Comparison of ENCODE assay signal across 29 mouse cellular contexts in genomic region chr4:140066011-140066410, GRCm38 (mm10).
DNase-seq lines count a peak whose midpoint lies in the region; ATAC-seq and TF ChIP-seq lines count a peak whose summit lies in the region.
"Had no signal": no experiment of that assay in that cellular context is flagged by ENCODE, and none has a peak within 500 bp of the region (broad histone marks: within the 10 kb centered on the region; RNA-seq: fewer than 3 reads in every experiment).

No protein-coding gene starts in this region.

- H3K36me3 ChIP-seq in testis, adult 2 months (ENCODE audit: control insufficient read depth, insufficient read depth, low read length), result no peaks in the 10 kb centered on the region
- no peaks in the 10 kb centered on the region for H3K36me3 ChIP-seq in liver, embryonic 16.5 days (ENCODE audit: control insufficient read depth, insufficient read depth)
- H3K36me3 ChIP-seq in midbrain, embryonic 14.5 days (ENCODE audit: control insufficient read depth, insufficient read depth, low read length), result 0 out of 2 replicates have a peak, but pooled peaks cover 3% of the 10 kb centered on the region
- H3K36me3 ChIP-seq: heart, embryonic 10.5 days; heart, embryonic 15.5 days; kidney, embryonic 15.5 days; limb, embryonic 12.5 days; lung, embryonic 15.5 days; midbrain, embryonic 12.5 days; stomach, embryonic 15.5 days had no signal

- no peak overlapping the region for H3K9ac ChIP-seq in liver, embryonic 16.5 days (ENCODE audit: low read depth, low read length)
- H3K9ac ChIP-seq in midbrain, embryonic 14.5 days (replicated peaks; ENCODE audit: low read length), result no peak overlapping the region
- H3K9ac ChIP-seq: heart, embryonic 15.5 days; kidney, embryonic 15.5 days; limb, embryonic 12.5 days; liver, embryonic 14.5 days; lung, embryonic 15.5 days; midbrain, embryonic 12.5 days; stomach, embryonic 15.5 days had no signal

- 70% methylated on average over 12 of the region's 12 CpGs for WGBS in liver, embryonic 16.5 days (ENCODE audit: insufficient replicate concordance)
- WGBS in midbrain, embryonic 14.5 days, result 86% methylated on average over 12 of the region's 12 CpGs

- peak; percentile 9; the same call in 1 of the 2 replicates for ATAC-seq in liver, embryonic 16.5 days (ENCODE audit: low read depth)
- ATAC-seq in midbrain, embryonic 14.5 days (ENCODE audit: low FRiP score, low TSS enrichment), result no peak
- ATAC-seq: forebrain, embryonic 14.5 days; hindbrain, embryonic 16.5 days had no signal

- no peak for TF ChIP-seq POLR2A in testis, adult 2 months (IDR thresholded peaks at IDR 0.05; ENCODE audit: control insufficient read depth, low read depth, low read length)

- peaks cover 2% of the 10 kb centered on the region for H3K9me3 ChIP-seq in liver, embryonic 16.5 days (replicated peaks; ENCODE audit: control insufficient read depth, low read length)
- no peaks in the 10 kb centered on the region for H3K9me3 ChIP-seq in midbrain, embryonic 14.5 days (ENCODE audit: control insufficient read depth, low read length)
- H3K9me3 ChIP-seq: heart, embryonic 15.5 days; lung, embryonic 15.5 days; midbrain, embryonic 12.5 days; stomach, embryonic 15.5 days had no signal

- no peak for TF ChIP-seq CTCF in testis, adult 2 months (IDR thresholded peaks at IDR 0.05; ENCODE audit: control insufficient read depth, insufficient read depth, insufficient replicate concordance, low read depth, low read length)

- peak overlapping the region; percentile 85 for H3K4me3 ChIP-seq in testis, adult 2 months (ENCODE audit: control insufficient read depth, low read depth, low read length)
- H3K4me3 ChIP-seq in liver, embryonic 16.5 days (ENCODE audit: low read depth, low read length), result no peak overlapping the region
- H3K4me3 ChIP-seq in midbrain, embryonic 14.5 days (replicated peaks; ENCODE audit: low read depth, low read length), result no peak overlapping the region
- H3K4me3 ChIP-seq: heart, embryonic 10.5 days; heart, embryonic 15.5 days; kidney, embryonic 15.5 days; layer of hippocampus, adult 2 months; left cerebral cortex, adult 2 months; limb, embryonic 12.5 days; lung, embryonic 15.5 days; megakaryocyte, embryonic 14.5 days; midbrain, embryonic 12.5 days; stomach, embryonic 15.5 days had no signal

- peak; percentile 9 for DNase-seq in gastrocnemius, adult 18-20 months (ENCODE audit: low spot score)
- DNase-seq in gastrocnemius, postnatal 36 days, result no peak
- DNase-seq in testis, postnatal 14 days (ENCODE audit: low spot score), result no peak
- DNase-seq in midbrain, embryonic 14.5 days, result no peak
- no peak for DNase-seq in spleen, postnatal 14 days (ENCODE audit: low spot score in 2 of 2)
- DNase-seq: cerebellum, adult 8-10 months; cerebellum, postnatal 25 days; gastrocnemius, postnatal 10 days; heart, adult 11 months; kidney, adult 18-20 months; kidney, postnatal 36 days; lung, postnatal 4 days; thymus, adult 2 months; thymus, postnatal 36 days had no signal

- H3K27me3 ChIP-seq in testis, adult 2 months (ENCODE audit: control insufficient read depth, insufficient read depth, low read length), result no peaks in the 10 kb centered on the region
- no peaks in the 10 kb centered on the region for H3K27me3 ChIP-seq in liver, embryonic 16.5 days (ENCODE audit: control insufficient read depth, insufficient read depth, low read depth, low read length)
- H3K27me3 ChIP-seq in midbrain, embryonic 14.5 days (ENCODE audit: control insufficient read depth, insufficient read depth, low read length), result no peaks in the 10 kb centered on the region
- H3K27me3 ChIP-seq: midbrain, embryonic 12.5 days; stomach, embryonic 15.5 days had no signal

- intact Hi-C loops in gastrocnemius, postnatal 36 days (cut with DNase I), result no loop called here

- peak overlapping the region; percentile 93 for H3K27ac ChIP-seq in testis, adult 2 months (ENCODE audit: control insufficient read depth, insufficient read depth, low read depth, low read length)
- H3K27ac ChIP-seq in liver, embryonic 16.5 days (ENCODE audit: low read length), result no peak overlapping the region
- H3K27ac ChIP-seq in midbrain, embryonic 14.5 days (replicated peaks; ENCODE audit: low read depth, low read length), result no peak overlapping the region
- H3K27ac ChIP-seq: heart, embryonic 10.5 days; heart, embryonic 15.5 days; kidney, embryonic 15.5 days; layer of hippocampus, adult 2 months; left cerebral cortex, adult 2 months; limb, embryonic 12.5 days; liver, embryonic 14.5 days; lung, embryonic 15.5 days; midbrain, embryonic 12.5 days; stomach, embryonic 15.5 days had no signal

- H3K4me2 ChIP-seq in liver, embryonic 16.5 days (ENCODE audit: low read depth, low read length), result no peak overlapping the region
- no peak overlapping the region for H3K4me2 ChIP-seq in midbrain, embryonic 14.5 days (ENCODE audit: low read length)
- H3K4me2 ChIP-seq: heart, embryonic 15.5 days; kidney, embryonic 15.5 days; limb, embryonic 12.5 days; lung, embryonic 15.5 days; midbrain, embryonic 12.5 days; stomach, embryonic 15.5 days had no signal

- H3K4me1 ChIP-seq in testis, adult 2 months (ENCODE audit: control insufficient read depth, insufficient read depth, low read length), result peaks cover 12% of the 10 kb centered on the region
- no peaks in the 10 kb centered on the region for H3K4me1 ChIP-seq in liver, embryonic 16.5 days (ENCODE audit: control insufficient read depth, low read depth, low read length)
- peaks cover 18% of the 10 kb centered on the region; the same call in 1 of the 2 replicates for H3K4me1 ChIP-seq in midbrain, embryonic 14.5 days (ENCODE audit: control insufficient read depth, insufficient read depth, low read length)
- H3K4me1 ChIP-seq: heart, embryonic 15.5 days; lung, embryonic 15.5 days; megakaryocyte, embryonic 14.5 days had no signal
